Mouse (Mus musculus) gastrocnemius, postnatal 10 days (tissue): ENCODE measurements at regions not wholly inside any gene's neighbourhood (a gene's known extent, or its start where the extent isn't known, plus 50 kb on each side); places are given as distances from the start of the nearest gene placed in this dataset.

Experiments
- DNase-seq: peaks from one replicate; pipeline ENCODE4 v3.0.0; 2021; ENCODE audit warnings: mixed read lengths

DNA sequence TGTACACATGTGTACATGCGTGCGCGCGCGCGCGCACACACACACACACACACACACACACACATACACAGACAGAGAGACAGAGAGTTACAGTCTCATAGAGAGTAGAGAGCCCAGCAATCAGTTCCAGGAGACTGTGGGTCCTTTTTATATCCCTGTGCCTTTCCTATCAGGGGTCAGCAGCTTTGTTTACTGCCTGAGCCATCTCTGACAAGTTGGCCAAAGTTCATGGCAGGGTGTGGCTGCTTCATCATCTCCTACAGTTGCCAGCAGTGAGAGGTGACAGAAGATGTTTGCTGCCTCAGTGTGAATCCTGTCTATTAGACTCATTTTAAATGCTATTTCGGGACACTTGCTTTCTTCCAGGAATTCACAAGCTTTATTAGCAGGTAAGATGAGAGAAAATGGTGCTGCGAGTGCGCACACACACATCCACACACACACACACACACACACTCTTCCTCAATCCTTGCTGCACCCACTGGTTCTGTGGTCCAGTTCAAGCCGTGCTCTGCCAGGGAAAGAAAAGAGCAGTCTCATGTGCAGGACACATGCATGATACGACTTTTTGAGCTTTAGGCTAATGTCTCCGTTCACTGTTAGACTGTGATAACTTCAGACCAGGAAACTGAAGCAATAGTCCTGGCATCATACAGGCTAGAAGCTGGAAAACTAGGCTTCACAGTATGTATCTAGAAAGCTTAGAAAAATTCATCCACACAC lies 234.9 kb upstream of the Map3k1 start:
- no peak for DNase-seq

DNA sequence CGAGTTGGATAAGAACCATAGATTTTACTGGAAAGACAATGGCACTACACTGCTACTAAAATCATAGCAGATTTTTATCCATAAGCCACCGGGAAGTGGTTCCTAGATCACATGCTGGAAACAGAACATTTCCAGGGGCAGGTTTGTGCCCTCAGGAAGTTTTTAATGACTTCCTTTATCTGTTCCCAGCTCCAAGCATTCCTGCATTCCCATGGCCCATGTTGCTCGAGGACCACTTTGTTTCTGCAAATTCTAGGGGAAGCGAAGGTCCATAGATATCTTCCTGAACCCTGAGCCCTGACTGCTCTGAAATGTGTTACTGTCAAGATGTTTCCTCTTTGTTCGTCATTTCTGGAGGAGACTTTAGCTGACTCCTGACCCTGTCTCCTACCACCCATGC lies 235.6 kb upstream of the Map3k1 start:
- no peak for DNase-seq

- no peak for DNase-seq
Measured at GRCm38 (mm10) chr13:112046247-112047211, 237.7 kb upstream of the Map3k1 start.

GRCm38 (mm10) chr13:112047408-112047807 lies 238.6 kb upstream of the Map3k1 start:
- no peak for DNase-seq

DNA sequence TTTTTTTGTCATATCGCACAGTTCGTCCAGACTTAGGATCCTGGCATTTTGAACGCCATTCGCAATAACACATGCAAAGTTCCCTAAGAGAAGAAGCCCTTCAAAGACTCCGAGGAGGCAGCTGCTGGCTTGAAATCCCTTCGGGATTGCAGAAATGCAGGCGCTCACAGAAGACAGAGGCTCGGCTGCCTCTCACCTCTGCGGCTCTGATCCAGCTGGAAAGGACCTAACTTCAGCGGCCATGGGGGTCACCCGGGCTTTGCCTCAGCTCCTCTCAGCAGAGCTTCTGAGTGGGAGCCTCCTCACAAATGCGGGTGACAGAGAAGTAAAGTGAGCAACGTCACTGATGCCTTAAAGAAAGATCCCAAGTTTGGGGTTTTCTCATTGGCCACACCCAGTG lies 239.1 kb upstream of the Map3k1 start:
- DNase-seq = no peak

GRCm38 (mm10) chr13:112048327-112048726 lies 239.5 kb upstream of the Map3k1 start:
- no peak for DNase-seq

DNA sequence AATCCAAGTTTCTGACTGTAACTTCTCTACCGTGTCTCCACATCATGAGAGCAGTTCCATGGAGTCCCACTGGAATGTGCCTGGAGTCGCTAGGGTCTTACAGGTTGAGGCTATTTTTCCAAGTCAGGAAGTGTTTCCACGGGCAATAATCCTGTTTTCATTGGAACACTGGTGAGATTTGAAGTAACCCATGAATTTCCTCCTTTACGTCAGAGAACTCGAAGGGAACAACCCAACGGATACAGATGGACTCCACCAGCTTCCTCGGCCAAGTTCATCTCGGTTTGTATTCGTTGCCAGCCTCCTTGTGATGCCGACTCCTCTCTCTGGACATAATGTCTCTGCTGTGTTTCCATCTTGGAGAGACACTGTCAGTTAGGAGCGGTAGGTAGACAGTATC lies 237.4 kb upstream of the Ankrd55 start:
- no peak for DNase-seq

- DNase-seq = no peak
Measured at GRCm38 (mm10) chr13:112052011-112052410, 236.2 kb upstream of the Ankrd55 start.

DNA sequence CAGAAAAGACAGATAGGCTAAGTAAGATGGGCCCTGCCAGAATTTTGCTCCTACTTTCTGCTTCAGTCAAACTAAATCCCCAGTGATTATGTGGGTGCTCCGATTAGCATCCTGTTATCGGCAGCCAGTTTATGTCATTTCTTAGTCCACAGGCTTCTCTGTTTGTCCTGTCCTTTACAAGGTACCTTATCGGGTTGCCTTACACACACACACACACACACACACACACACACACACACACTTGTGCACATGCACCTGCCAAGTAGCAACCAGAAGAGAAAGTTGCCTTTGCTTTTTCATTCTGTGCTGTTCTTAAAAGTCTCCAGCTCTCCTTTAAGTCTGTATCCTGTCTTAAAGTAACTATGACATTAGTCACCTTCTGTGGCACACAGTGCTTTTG lies 235.8 kb upstream of the Ankrd55 start:
- DNase-seq = no peak

- DNase-seq = no peak
Measured at GRCm38 (mm10) chr13:112054879-112055371, 233.3 kb upstream of the Ankrd55 start.

DNA sequence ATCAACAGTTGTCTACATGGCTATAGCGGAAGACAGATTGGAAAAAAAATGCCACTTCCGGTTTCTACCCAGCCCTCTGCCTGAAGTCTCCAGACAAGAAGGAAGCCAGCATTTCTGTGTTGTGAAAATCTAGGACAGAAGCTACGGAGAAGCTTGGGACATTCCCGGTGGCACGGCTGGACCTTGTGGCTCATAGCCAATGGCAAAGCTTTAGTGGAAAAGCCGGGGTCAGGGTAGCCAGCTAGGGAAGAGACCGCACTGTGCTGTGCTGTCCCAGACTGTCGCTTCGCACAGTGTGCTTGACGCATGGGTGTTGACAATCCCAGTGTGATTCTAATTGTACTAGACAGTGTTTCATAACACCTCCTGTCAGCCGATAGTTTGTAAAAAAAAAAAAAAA lies 230.0 kb upstream of the Ankrd55 start:
- DNase-seq = no peak

DNA sequence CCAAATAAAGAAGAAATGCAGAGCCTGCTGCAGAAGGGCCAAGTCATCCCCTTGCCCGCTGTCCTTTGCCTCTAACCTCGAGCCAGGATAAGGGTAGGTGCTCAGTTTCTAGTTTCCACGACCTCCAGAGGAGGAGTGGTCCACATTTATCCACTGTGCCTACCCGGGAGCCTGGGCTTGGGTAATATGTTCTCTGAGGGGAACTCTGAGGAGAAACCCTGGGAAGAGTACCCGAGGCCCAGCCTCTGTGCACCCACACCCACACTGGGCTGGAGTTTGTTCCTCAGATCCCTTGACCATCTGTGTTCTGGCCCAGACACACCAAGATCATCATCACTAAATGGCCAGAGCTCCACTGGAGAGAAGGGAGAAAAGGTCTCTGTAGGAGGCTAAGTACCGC lies 229.5 kb upstream of the Ankrd55 start:
- DNase-seq = no peak

GRCm38 (mm10) chr13:112062024-112062423 lies 226.2 kb upstream of the Ankrd55 start:
- no peak for DNase-seq

DNA sequence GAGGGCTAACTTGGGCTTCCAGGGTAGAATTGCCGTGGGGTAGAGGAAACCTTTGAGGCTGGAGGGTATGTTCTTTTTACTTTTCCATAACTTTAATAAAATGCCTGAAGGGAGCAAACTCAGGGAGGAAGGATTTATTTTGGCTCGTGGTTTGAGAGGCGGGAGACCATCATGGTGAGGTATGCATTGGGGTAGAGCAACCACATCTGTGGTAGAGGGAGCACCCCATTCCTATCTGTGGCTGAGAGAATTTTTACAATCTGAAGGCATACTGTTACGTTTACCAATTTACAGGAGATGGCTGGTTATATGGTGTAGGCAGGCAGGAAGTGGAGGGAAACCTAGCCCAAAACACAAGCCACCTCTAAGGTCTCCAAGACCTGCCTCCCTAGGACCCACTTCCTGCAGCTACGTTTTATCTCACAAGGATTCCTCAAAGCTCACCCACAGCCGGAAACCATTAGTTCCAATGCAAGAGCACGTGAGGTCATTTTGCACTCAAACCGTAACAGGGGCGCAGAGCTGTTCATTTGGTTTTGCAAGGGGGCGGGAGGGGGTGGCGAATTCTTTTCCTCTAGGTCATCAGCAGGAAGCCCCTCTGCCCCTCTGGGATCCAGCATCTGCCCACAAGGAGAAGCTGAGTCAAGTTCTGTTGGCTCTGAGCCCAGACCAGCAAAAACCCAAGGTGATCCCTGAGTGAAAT lies 224.7 kb upstream of the Ankrd55 start:
- no peak for DNase-seq

DNA sequence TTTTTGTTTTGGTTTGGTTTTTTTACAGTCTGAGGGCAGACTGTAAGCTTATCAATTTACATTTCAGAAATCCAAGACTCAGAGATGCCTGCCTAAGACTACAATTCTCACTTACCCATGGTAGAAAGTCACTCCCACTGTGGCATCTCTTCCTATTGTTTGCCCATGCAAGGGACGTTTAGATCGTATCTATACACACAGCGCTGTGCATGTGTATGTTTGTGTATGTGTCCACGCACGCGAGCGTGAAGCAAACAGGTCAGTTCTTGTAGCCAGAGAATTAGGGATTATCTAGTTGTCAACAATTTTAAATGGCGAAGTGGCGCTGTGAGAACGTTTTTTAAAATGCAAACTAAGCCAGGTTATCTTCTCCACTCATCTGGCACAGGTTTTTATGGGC lies 223.6 kb upstream of the Ankrd55 start:
- DNase-seq = no peak

- DNase-seq = peak; percentile 27
Measured at GRCm38 (mm10) chr13:112067066-112067847, 221.0 kb upstream of the Ankrd55 start.

GRCm38 (mm10) chr13:112070757-112071156 lies 217.5 kb upstream of the Ankrd55 start:
- DNase-seq = no peak

DNA sequence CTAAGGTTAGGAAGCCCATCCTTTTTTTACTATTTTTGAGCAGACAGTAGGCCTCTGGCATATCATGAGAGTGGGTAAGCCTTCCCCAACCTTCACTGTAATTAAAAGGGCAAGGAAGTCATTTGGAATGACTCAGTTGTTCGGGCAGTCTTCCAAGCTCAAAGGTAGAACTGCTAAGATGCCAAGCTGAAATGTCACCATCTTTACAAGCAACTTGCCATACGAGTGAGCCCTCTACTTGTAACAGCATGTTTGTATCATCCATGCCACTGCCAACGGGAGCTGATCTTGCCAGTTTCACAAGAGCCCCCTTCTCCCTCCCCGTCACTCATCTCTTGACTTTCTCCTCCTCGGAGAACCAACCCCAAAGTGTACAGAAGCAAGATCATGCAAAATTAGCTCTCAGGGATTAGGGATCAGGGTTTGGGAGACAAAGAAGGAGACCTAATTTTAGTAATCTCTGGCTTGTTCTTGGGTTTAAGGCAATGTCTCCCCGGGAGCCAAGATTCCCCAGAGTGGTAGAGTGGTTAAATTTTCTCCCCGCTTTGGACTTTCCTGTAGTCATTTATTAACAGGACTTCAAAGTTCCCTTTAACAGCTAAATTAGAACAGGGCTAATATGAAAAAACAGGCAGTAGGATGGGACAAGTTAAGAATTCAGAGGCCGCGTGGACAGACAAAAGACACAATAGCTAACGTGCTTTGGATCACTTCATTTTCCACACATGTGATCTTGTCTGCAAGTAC lies 216.9 kb upstream of the Ankrd55 start:
- DNase-seq = no peak

- no peak for DNase-seq
Measured at GRCm38 (mm10) chr13:112071956-112072314, 216.3 kb upstream of the Ankrd55 start.

- no peak for DNase-seq
Measured at GRCm38 (mm10) chr13:112073519-112074406, 214.5 kb upstream of the Ankrd55 start.
